Mouse (Mus musculus) erythroblast, embryonic 14.5 days (primary cell): Measurements from ENCODE around the gene Klrb1a.

Source experiments
- GATA1 ChIP-seq: IDR thresholded peaks from 2 replicates; pipeline ENCODE4 v1.6.1; 2012; ENCODE audit warnings: low read length, inconsistent platforms, mixed read lengths
- TAL1 ChIP-seq: IDR thresholded peaks from 3 replicates; pipeline ENCODE4 v1.6.1; 2012; ENCODE audit warnings: low read length, inconsistent platforms, mixed read lengths

- TF ChIP-seq GATA1 (no peak), TAL1 (no peak)
Observed at GRCm38 (mm10) chr6:128581508-128581907, 41.8 kb downstream of the Klrb1a start, which contains the start of gene A2ml1.
